In genomic region chr3:88467116-88467824, GRCm38 (mm10) we compare ENCODE assay signal across 8 mouse cellular contexts. TPM values are rescaled to one million over a fixed set of nuclear protein-coding genes. Genes with fewer than 3 reads are reported as not detected.
DNase-seq lines count a peak whose midpoint lies in the region; ATAC-seq and TF ChIP-seq lines count a peak whose summit lies in the region.

No protein-coding gene starts in this region.

- WGBS in forebrain, embryonic 16.5 days: 30% methylated on average over 16 of the region's 16 CpGs
- 30% methylated on average over 16 of the region's 16 CpGs for WGBS in lung, embryonic 14.5 days

- in situ Hi-C loops in ES-E14 (cut with MboI; ENCODE audit: low sequenced_read_pairs in 2 of 2, unreplicated experiment in 2 of 2): loop anchor here in 1 of 2 experiments (5.0 kb wide), 1 partner anchor 60 kb away; no protein-coding TSS in a partner anchor

- peak; percentile 78 for DNase-seq in ES-E14 (ENCODE audit: low read depth, low spot score)
- peak; percentile 77 for DNase-seq in cerebellum, adult 11-12 months
- DNase-seq in layer of hippocampus, adult 8-10 months (ENCODE audit: low spot score in 2 of 2): peak; percentile 66 to 91
- peak; percentile 97 for DNase-seq in lung, embryonic 14.5 days
- DNase-seq in testis, postnatal 14 days (ENCODE audit: low spot score): peak; percentile 75

- H3K4me1 ChIP-seq in ES-E14 (ENCODE audit: control insufficient read depth in 2 of 2, insufficient read depth in 2 of 2, low read length in 2 of 2, poor library complexity in 1 of 2): peaks cover 0 to 5% of the 10 kb centered on the region in 2 experiments; a peak in 2 of 4 replicates
- no peaks in the 10 kb centered on the region for H3K4me1 ChIP-seq in forebrain, embryonic 16.5 days (replicated peaks; ENCODE audit: control insufficient read depth, insufficient read depth, low read length)
- H3K4me1 ChIP-seq in lung, embryonic 14.5 days (ENCODE audit: insufficient read depth): no peaks in the 10 kb centered on the region

- no peaks in the 10 kb centered on the region for H3K9me3 ChIP-seq in ES-E14 (ENCODE audit: control insufficient read depth, insufficient read depth, low read depth, low read length)
- no peaks in the 10 kb centered on the region for H3K9me3 ChIP-seq in forebrain, embryonic 16.5 days (ENCODE audit: control insufficient read depth, low read length)
- H3K9me3 ChIP-seq in lung, embryonic 14.5 days (ENCODE audit: low read depth, low read length): no peaks in the 10 kb centered on the region

- no peaks in the 10 kb centered on the region for H3K36me3 ChIP-seq in ES-E14 (ENCODE audit: control insufficient read depth, insufficient read depth, low read length, poor library complexity, severe bottlenecking)
- no peaks in the 10 kb centered on the region for H3K36me3 ChIP-seq in forebrain, embryonic 16.5 days (ENCODE audit: control insufficient read depth, insufficient read depth)
- no peaks in the 10 kb centered on the region for H3K36me3 ChIP-seq in lung, embryonic 14.5 days (ENCODE audit: insufficient read depth)

- no peak overlapping the region for H3K4me2 ChIP-seq in forebrain, embryonic 16.5 days (ENCODE audit: low read length)
- H3K4me2 ChIP-seq in lung, embryonic 14.5 days: no peak overlapping the region

- peak; percentile 91 for ATAC-seq in forebrain, embryonic 16.5 days
- ATAC-seq in hematopoietic stem cell, adult 5-6 weeks (replicated peaks in 1 of 2; ENCODE audit: insufficient read depth in 1 of 2, low FRiP score in 2 of 2, low TSS enrichment in 1 of 2, low read depth in 1 of 2, poor library complexity in 2 of 2, severe bottlenecking in 2 of 2): peak; percentile 81 to 93
- ATAC-seq in lung, embryonic 14.5 days (ENCODE audit: insufficient read depth): peak; percentile 89
- peak; percentile 80 for ATAC-seq in neutrophil, adult 5-6 weeks (ENCODE audit: extremely low read depth, insufficient number of reproducible peaks, low FRiP score, poor library complexity, severe bottlenecking)

- TF ChIP-seq CTCF in lung, embryonic 14.5 days (IDR thresholded peaks at IDR 0.05; ENCODE audit: low read depth): peak; percentile 95

- H3K27me3 ChIP-seq in forebrain, embryonic 16.5 days (replicated peaks; ENCODE audit: control insufficient read depth, insufficient read depth, low read length): peaks cover 4% of the 10 kb centered on the region; the same call in 1 of the 2 replicates
- H3K27me3 ChIP-seq in lung, embryonic 14.5 days (ENCODE audit: insufficient read depth, low read length): no peaks in the 10 kb centered on the region

- no peak overlapping the region for H3K9ac ChIP-seq in ES-E14 (ENCODE audit: insufficient read depth, low read depth, low read length, poor library complexity, severe bottlenecking)
- H3K9ac ChIP-seq in forebrain, embryonic 16.5 days (replicated peaks; ENCODE audit: low read depth, low read length): 0 out of 2 replicates have a peak overlapping the region, but pooled peaks have one; percentile 22
- no peak overlapping the region for H3K9ac ChIP-seq in lung, embryonic 14.5 days

- H3K27ac ChIP-seq in ES-E14 (ENCODE audit: insufficient read depth, low read depth, low read length, poor library complexity, severe bottlenecking): no peak overlapping the region
- H3K27ac ChIP-seq in forebrain, embryonic 16.5 days (ENCODE audit: low read length): no peak overlapping the region
- no peak overlapping the region for H3K27ac ChIP-seq in lung, embryonic 14.5 days (ENCODE audit: low read depth)

- H3K4me3 ChIP-seq in ES-E14 (ENCODE audit: insufficient read depth in 1 of 2, low read depth in 1 of 2, low read length in 2 of 2, poor library complexity in 1 of 2, severe bottlenecking in 1 of 2): no peak overlapping the region
- no peak overlapping the region for H3K4me3 ChIP-seq in forebrain, embryonic 16.5 days (replicated peaks; ENCODE audit: low read length)
- H3K4me3 ChIP-seq in lung, embryonic 14.5 days (ENCODE audit: low read depth, low read length): no peak overlapping the region

TF ChIP-seq in ES-E14, 5 proteins besides CTCF, POLR2A, EP300 and RAD21:
- TF ChIP-seq CHD2 (IDR thresholded peaks at IDR 0.05; ENCODE audit: low read depth, low read length) (no peak), ZC3H11A (IDR thresholded peaks at IDR 0.05; ENCODE audit: borderline replicate concordance, low read depth, low read length) (peak; percentile 84)

RNA-seq across cellular contexts. Expression of gene Sema4a, which starts 6.3 kb away (rescaled TPM):
- total RNA-seq in ES-E14 (2012; rRNA removed): 8.8 and 10.1 TPM in 2 replicates
- 16.5 and 25.8 TPM in 2 replicates for polyA plus RNA-seq in forebrain, embryonic 16.5 days (2015; fragmentation: Nextera tagmentation; extraction: Ambion mirVana)
- total RNA-seq in hematopoietic stem cell, adult 5-6 weeks (2017): 4.3 and 18.6 TPM in 2 replicates
- total RNA-seq in layer of hippocampus, adult 8-10 months (2022): 10 to 100 TPM; 43.0 to 52.1 (median 50.8) TPM
- 2.8 TPM in 2 replicates for polyA plus RNA-seq in lung, embryonic 14.5 days (2014; fragmentation: Nextera tagmentation; extraction: Ambion mirVana)
- total RNA-seq in neutrophil, adult 5-6 weeks (2017): 161 and 176 TPM in 2 replicates

RNA-seq across cellular contexts. Expression of gene Slc25a44, which starts 42.3 kb away (rescaled TPM):
- 13.6 and 17.1 TPM in 2 replicates for total RNA-seq in ES-E14 (2012; rRNA removed)
- polyA plus RNA-seq in forebrain, embryonic 16.5 days (2015; fragmentation: Nextera tagmentation; extraction: Ambion mirVana): 36.2 and 37.1 TPM in 2 replicates
- total RNA-seq in hematopoietic stem cell, adult 5-6 weeks (2017): 11.5 and 15.6 TPM in 2 replicates
- total RNA-seq in layer of hippocampus, adult 8-10 months (2022): 10 to 100 TPM; 66.0 to 72.8 (median 68.6) TPM
- polyA plus RNA-seq in lung, embryonic 14.5 days (2014; fragmentation: Nextera tagmentation; extraction: Ambion mirVana): 16.6 and 18.3 TPM in 2 replicates
- 20.9 and 26.2 TPM in 2 replicates for total RNA-seq in neutrophil, adult 5-6 weeks (2017)

RNA-seq across cellular contexts. Expression of gene Lmna, which starts 42.5 kb away (rescaled TPM):
- 80.1 and 121 TPM in 2 replicates for total RNA-seq in ES-E14 (2012; rRNA removed)
- 26.9 and 30.9 TPM in 2 replicates for polyA plus RNA-seq in forebrain, embryonic 16.5 days (2015; fragmentation: Nextera tagmentation; extraction: Ambion mirVana)
- total RNA-seq in hematopoietic stem cell, adult 5-6 weeks (2017): 7.1 and 21.5 TPM in 2 replicates
- total RNA-seq in layer of hippocampus, adult 8-10 months (2022): 10 to 100 TPM; 38.0 to 45.6 (median 40.2) TPM
- 70.0 TPM in 2 replicates for polyA plus RNA-seq in lung, embryonic 14.5 days (2014; fragmentation: Nextera tagmentation; extraction: Ambion mirVana)
- 8.1 and 9.4 TPM in 2 replicates for total RNA-seq in neutrophil, adult 5-6 weeks (2017)

RNA-seq across cellular contexts. Expression of gene Pmf1, which starts 57.1 kb away (rescaled TPM):
- total RNA-seq in ES-E14 (2012; rRNA removed): 89.5 and 97.0 TPM in 2 replicates
- 45.1 and 45.5 TPM in 2 replicates for polyA plus RNA-seq in forebrain, embryonic 16.5 days (2015; fragmentation: Nextera tagmentation; extraction: Ambion mirVana)
- 60.8 and 97.2 TPM in 2 replicates for total RNA-seq in hematopoietic stem cell, adult 5-6 weeks (2017)
- total RNA-seq in layer of hippocampus, adult 8-10 months (2022): 1 to 10 TPM; 5.5 to 8.3 (median 6.0) TPM
- polyA plus RNA-seq in lung, embryonic 14.5 days (2014; fragmentation: Nextera tagmentation; extraction: Ambion mirVana): 162 and 173 TPM in 2 replicates
- total RNA-seq in neutrophil, adult 5-6 weeks (2017): 21.1 and 22.1 TPM in 2 replicates
